Mouse (Mus musculus) brain, embryonic 14.5 days (tissue): ENCODE results near the gene Arhgef15.

Experiments used
- CTCF ChIP-seq: fragments of 200-500 bp; IDR thresholded peaks from 2 replicates; pipeline ENCODE4 v1.5.1; 2012; ENCODE audit warnings: inconsistent platforms, mild to moderate bottlenecking, moderate library complexity, borderline replicate concordance; ENCODE audit not compliant: insufficient read depth, insufficient read length; ENCODE audit errors: extremely low read depth
- POLR2A ChIP-seq: fragments of 200-500 bp; IDR thresholded peaks from 2 replicates; pipeline ENCODE4 v1.6.1; 2012; ENCODE audit warnings: mild to moderate bottlenecking, inconsistent platforms, borderline replicate concordance; ENCODE audit not compliant: poor library complexity, insufficient read depth, insufficient read length, severe bottlenecking; ENCODE audit errors: extremely low read depth

DNA sequence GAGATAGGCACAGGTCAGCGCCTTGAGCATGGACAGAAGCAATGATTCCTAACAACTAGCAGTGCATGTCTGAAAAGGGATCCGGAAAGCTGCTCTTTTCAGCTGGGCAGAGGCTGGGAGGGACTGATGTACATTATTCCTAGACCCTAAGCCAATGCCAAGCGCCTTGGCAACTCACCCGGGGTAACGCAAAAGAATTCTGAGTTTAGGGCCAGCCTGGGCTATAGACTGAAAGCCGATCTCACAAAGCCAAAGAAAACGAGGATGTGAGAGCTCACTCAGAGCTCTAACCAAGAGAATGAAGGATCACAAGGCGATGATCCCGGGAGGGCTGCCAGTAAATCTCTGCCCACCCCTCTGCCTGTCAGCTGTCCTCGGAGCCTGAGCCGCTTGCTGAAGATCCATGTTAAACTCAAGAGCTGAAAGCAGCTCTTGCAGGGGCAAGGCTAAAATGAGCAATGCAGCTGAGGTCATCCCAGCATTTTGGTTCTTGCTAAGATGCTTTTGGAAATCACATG, 30.1 kb upstream of the Arhgef15 start:
- TF ChIP-seq CTCF (no peak), POLR2A (no peak)
